Mouse (Mus musculus) effector memory CD4-positive, alpha-beta T cell, adult 5 months (primary cell): ENCODE results near the gene Vmn2r8. TPM values are rescaled to one million over a fixed set of nuclear protein-coding genes. Genes with fewer than 3 reads are reported as not detected.

Source experiments
- polyA plus RNA-seq: library from polyadenylated mRNA; unstranded; fragments of 100-300 nt; shearing (Covaris generic); gene quantifications from one replicate; pipeline ENCODE4 v1.2.1, GENCODE M21; 2017

Gene Vmn2r8
- not detected for polyA plus RNA-seq

DNA sequence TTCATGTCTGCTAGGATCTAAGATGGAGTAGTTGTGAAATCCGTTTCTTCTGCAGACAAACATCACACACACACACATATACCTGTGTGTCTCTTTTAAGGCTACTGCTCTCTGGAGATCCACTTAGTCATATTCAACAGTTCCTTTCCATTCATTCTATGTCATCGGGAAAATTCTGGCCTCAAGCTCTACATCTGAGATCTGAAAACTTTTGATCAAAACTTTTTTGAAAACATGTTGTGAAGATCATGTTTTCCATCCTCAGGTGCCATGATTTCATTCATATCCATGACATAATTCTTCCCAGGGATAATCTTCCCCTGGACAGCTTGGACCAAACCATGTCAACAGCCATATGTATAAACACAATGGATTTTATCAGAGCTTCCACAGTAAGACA, at the start of gene Vmn2r8:
Gene Vmn2r8 (minus strand): TSS at position 101 of the 400 bp plus-strand sequence.

DNA sequence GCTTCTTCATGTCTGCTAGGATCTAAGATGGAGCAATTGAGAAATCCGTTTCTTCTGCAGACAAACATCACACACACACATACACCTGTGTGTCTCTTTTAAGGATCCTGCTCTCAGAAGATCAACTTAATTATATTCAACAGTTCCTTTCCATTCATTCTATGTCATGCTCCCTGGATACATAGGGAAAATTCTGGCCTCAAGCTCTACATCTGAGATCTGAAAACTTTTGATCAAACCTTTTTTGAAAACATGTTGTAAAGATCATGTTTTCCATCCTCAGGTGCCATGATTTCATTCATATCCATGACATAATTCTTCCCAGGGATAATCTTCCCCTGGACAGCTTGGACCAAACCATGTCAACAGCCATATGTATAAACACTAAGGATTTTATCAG, 43.9 kb upstream of the Vmn2r8 start, which contains the start of gene Vmn2r9:
Gene Vmn2r9 (minus strand): TSS at position 101 of the 400 bp plus-strand sequence.

DNA sequence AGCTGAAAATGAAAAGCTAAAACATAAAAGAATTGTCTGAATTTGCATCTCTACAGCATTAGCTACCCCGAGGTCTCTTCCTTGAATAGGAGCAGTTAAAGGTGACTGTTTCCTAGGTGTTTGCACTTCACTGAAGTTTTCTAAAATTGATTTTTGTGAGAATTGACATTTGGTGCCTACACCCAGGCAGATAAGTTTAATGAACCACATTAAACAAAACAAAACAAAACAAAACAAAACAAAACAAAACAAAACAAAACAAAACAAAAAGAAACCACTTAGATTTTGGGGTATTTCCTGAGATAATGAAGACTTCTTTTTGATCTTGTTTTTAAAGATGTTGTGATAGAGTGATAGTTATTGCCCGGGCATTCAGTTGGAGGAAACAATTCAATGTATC, 13.4 kb downstream of the Vmn2r8 start, which contains the start of gene Tmed11:
Gene Tmed11 (minus strand): TSS at position 101 of the 400 bp plus-strand sequence.

DNA sequence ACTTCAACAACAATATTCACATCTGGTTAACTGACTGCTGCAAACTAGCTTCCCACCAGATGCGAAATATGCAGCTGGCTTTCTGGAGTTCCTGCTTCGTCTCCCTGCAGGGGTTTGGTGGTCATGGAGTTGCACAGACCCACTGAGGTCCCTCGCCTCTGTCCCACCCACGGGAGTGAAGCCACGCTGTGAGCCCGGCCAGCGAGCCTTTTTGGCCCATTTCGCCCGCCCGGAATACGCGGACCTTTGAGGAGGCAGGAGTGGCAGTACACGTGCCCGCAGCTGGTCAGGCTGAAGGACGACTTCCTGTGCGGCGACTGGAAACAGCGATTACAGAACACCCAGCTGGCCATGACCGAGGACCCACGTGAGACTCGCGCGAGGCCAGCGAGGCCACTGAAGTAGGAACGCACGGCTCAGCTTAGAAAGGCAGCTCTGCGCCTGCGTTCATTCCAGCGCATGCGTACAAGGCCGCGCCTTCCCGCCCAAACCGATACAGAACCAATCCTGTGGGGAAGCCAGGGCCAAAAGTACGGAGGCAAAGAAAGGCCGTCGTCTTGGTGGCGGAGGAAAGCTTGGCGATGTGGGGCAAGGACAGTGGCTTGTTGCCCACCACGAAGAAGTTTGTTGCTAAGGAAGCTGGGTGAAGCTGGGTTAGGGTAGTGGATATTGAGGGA, 33.9 kb downstream of the Vmn2r8 start, which contains the start of gene Rnf212:
Gene Rnf212 (minus strand): TSS at position 353 of the 677 bp plus-strand sequence.

Other genes with a start within 250 kb of the Vmn2r8 start
- 176 TPM for gene Gak, start 179.1 kb downstream of the Vmn2r8 start, polyA plus RNA-seq
- 25.9 TPM for gene Tmem175, start 179.1 kb downstream of the Vmn2r8 start, polyA plus RNA-seq
- 29.0 TPM for gene Idua, start 148.5 kb downstream of the Vmn2r8 start, polyA plus RNA-seq
- 20.1 TPM for gene Dgkq, start 139.2 kb downstream of the Vmn2r8 start, polyA plus RNA-seq
- gene Slc26a1, start 133.3 kb downstream of the Vmn2r8 start, polyA plus RNA-seq, result 0.10 TPM
- gene Fgfrl1, start 116.5 kb downstream of the Vmn2r8 start, polyA plus RNA-seq, result 4.8 TPM
- not detected for gene Rnf212, start 33.9 kb downstream of the Vmn2r8 start, polyA plus RNA-seq
- gene Tmed11, start 13.5 kb downstream of the Vmn2r8 start, polyA plus RNA-seq, result not detected
- 0.06 TPM for gene Vmn2r9, start 43.8 kb upstream of the Vmn2r8 start, polyA plus RNA-seq
- gene Vmn2r10, start 197.7 kb upstream of the Vmn2r8 start, polyA plus RNA-seq, result not detected